Mouse (Mus musculus): ENCODE measurements around the gene Ak5. TPM values are rescaled to one million over a fixed set of nuclear protein-coding genes. Genes with fewer than 3 reads are reported as not detected.
A peak's percentile ranks its signal among the peaks of the same experiment; 100 is the strongest.
"Not testable (repeated sequence)": the region's sequence is repeated elsewhere in the genome, so short reads cannot be mapped to it uniquely, and the experiment has no call there.

Ak5 gene
- 100 to 1,000 TPM; 109 to 125 TPM for total RNA-seq (2021)
- long read RNA-seq, experiment 1, transcript Ak5-201 (14 exons, 3,323 nt) = major isoform, 164 of 200 reads
- long read RNA-seq, experiment 1, partial matches to known transcripts = 15 of 200 reads
- long read RNA-seq, experiment 1, other reads (novel, unspliced or antisense) = 21 of 200 reads
- long read RNA-seq, experiment 2, transcript Ak5-201 (14 exons, 3,323 nt) = major isoform, 143 of 180 reads
- long read RNA-seq, experiment 2, partial matches to known transcripts = 16 of 180 reads
- long read RNA-seq, experiment 2, other reads (novel, unspliced or antisense) = 21 of 180 reads

DNA sequence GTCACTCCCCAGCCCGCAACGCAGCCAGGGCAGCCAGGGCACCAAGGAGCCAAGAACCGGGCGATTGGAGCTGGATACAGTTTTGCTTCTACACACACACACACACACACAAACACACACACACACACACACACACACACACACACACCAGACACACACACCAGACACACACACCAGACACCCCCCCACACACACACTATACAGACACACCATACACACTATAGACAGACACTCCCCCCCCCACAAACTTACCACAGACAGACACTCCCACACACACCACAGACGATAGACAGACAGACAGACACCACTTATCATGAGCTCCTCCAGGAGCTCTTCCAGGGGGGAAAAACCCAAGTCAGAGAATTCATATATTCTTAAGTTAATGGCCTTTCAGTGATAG is at the start of gene Ak5:
Gene Ak5 (minus strand): TSS at position 122 of the 400 bp plus-strand sequence.
- no peak for DNase-seq (ENCODE audit: low spot score in 2 of 2)
- intact Hi-C loops (cut with DNase I) = loop anchor here (5.0 kb wide), 2 partner anchors 44 to 61 kb away; partner anchors contain the start of gene Pigk

DNA sequence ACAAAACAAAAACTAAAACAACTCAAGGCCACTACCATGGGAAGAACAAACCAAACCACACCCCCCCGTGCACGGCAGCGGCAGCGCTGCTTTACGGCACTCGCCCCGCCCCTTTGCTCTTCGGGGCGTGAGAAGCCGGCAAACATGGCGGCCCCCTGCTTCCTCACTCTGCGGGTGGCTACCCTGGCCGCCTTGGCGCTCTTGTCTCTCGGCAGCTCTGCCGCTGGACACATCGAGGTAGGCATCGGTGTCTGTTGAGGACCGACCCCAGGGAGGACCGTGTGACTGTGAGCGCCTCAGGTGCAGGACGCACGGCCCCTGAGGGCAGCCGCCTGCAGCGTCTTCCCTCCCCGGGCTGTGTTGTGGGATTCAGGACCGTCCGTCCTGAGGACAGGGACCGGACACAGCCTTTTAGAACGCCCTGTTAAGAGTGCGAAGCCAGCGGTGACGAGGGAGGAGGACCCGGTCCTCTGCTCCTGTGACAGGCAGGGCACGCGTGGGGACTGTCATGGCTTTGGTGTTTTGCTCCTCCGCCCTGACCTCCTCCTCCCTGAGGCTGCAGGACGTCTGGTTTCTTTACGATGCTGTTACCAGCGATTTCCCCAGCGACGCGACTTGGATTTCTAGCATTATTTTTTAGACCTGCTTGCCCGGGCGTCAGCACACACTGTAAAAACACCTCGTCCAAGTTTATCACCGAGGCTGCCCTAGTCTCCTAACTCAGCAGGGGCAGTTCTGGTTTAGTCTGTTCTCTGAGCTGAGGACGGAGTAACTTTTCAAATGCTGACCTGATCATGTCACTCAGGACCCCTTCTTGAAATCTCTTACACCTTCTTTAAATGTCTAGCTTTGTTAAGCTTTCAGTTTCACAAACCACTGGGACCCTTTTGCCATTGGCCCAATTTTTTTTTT is 46.1 kb upstream of the Ak5 start, which contains the start of gene Pigk:
Gene Pigk (plus strand): TSS at position 110 of the 912 bp plus-strand sequence.
- DNase-seq (ENCODE audit: low spot score in 2 of 2) = peak; percentile 87 to 88
- intact Hi-C loops (cut with DNase I) = loop anchor here (5.0 kb wide), 1 partner anchor 47 kb away; the partner anchor contains the start of gene Ak5

DNA sequence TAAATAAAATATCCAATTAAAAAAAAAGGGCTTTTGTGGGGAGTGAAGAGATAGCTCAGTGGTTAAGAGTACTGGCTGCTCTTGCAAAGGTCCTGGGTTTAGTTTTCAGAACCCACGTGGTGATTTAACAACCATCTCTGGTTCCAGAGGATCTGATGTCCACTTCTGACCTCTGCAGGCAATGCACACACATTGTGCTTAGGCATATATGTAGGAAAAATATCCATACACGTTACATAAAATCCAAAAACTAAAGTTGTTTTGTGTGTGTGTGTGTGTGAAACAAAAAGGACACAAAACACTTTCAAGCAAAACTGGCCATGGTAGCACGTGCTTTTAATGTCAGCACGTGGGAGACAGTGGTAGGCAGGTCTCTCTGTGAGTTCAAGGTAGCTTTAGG is 44.8 kb upstream of the Ak5 start:
- intact Hi-C loops (cut with DNase I) = loop anchor here (5.0 kb wide), 1 partner anchor 46 kb away; the partner anchor contains the start of gene Ak5
- DNase-seq (ENCODE audit: low spot score in 2 of 2) = no peak

DNA sequence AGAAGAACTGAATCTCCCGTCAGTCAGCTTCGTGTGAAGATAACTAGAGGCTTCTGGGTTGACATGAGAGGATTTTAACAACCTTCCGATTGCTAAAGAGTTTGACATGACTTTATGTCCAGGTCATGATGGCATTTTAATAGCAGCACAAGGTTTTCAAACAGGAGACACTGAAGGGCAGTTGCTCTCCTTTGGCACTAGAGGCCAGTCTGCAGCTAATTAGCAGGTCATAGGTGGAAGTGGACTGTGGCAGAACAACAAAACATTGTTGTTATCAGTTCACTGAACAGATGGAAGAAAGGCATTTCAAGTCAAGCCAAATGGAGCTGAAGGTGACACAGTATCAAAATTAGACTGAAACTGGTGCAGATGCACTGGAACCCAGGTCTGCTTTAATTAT is 41.8 kb upstream of the Ak5 start:
- intact Hi-C loops (cut with DNase I) = loop anchor here (5.0 kb wide), 1 partner anchor 43 kb away; the partner anchor contains the start of gene Ak5
- no peak for DNase-seq (ENCODE audit: low spot score in 2 of 2)

DNA sequence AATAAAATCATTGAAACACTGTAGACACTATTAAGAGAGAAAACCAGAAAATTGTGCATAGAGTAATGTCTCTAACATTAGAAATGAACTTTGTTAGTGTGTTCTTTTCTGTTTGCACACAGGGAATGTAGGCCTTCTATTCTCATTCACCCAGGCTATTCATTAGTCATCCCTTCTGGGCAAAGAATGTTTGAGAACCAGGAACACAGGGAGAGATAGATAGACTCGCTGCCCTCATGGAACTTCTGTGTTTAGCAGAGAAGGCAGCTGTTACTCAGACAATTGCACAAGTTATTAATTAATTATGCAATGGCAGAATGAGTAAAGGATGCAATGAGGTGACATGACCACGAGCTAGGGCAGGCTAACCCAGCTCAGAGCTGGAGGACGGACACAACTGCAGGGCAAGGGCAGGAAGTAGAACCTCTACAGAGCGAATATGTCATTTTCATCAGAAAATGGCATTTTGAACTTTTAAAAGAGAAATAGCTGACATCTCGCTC is 39.2 kb upstream of the Ak5 start:
- no peak for DNase-seq (ENCODE audit: low spot score in 2 of 2)
- intact Hi-C loops (cut with DNase I) = no loop called here

DNA sequence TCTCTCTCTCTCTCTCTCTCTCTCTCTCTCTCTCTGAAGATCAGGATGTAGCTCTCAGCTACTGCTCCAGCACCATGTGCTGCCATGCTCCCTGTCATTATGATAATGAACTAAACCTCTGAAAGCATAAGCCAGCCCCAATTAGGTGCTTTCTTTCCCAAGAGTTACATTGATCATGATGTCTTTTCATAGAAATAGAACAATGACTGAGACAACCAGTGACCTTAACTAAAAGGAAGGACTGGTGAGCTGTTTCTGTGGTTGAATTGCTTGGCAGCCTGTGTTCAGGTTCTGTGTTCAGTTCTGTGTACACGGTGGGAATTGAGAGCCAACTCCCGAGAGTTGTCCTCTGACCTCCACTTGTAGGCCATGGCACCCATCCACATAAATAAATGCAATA is 38.7 kb upstream of the Ak5 start:
- intact Hi-C loops (cut with DNase I) = no loop called here
- no peak for DNase-seq (ENCODE audit: low spot score in 2 of 2)

DNA sequence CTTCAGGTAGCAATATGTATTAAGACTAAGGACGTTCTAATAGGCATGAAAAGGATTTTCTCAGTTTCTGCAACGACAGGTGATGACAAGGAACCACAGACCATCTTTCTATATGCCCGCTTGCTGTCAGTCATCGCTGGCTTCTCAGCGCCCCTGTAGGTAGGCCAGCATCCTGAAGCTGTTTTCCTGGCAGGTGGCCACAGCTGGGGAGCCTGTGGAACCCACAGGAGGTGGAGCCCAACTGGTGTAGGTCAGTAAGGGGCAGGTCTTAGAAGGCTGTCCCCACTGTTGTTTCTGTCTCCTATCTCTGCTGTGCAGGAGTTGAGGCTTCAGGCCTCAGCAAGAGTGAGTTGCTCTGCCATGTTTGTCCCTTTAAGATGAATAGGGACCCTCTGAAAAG is 37.7 kb upstream of the Ak5 start:
- intact Hi-C loops (cut with DNase I) = no loop called here
- no peak for DNase-seq (ENCODE audit: low spot score in 2 of 2)

DNA sequence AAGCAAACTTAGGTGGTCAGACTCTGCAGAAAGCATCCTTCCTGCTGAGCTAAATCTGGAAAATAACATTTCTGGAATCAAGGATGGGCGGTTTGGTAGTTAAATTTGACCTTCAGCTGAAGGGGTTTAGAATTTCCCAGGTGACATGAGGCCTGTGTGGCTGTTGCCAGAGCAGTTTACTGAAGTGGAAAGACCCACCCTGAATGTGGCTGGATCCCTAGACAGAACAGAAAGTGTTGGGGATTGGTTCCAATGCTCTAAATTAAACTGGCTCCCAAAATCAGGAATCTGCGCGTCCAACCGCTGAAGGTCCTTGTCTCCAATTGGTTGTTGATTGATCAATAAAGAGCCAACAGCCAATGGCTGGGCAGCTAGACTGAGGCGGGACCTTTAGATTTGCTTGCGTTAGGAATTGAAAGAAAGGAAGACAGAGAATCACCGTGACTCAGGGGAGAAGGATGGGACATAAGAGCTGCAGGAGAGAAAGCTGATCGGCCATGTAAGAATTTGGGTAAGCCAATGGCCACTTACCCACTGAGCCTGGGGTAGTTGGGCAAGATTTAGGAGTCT is 34.2 kb upstream of the Ak5 start:
- intact Hi-C loops (cut with DNase I) = no loop called here
- DNase-seq (ENCODE audit: low spot score in 2 of 2) = no peak

DNA sequence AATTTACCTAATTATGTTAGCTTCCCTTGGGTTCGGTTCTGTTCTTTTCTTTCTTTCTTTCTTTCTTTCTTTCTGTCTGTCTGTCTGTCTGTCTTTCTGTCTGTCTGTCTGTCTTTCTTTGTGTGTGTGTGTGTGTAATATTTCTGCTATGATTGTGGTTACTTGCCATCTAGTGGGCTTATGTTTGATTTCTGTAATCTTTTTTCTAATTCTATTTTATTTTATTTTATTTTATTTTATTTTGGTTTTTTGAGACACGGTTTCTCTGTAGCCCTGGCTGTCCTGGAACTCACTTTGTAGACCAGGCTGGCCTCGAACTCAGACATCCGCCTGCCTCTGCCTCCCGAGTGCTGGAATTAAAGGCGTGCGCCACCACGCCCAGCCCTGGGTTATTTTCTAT is 33.4 kb upstream of the Ak5 start:
- intact Hi-C loops (cut with DNase I); DNase-seq (ENCODE audit: low spot score in 2 of 2): not testable (repeated sequence)

DNA sequence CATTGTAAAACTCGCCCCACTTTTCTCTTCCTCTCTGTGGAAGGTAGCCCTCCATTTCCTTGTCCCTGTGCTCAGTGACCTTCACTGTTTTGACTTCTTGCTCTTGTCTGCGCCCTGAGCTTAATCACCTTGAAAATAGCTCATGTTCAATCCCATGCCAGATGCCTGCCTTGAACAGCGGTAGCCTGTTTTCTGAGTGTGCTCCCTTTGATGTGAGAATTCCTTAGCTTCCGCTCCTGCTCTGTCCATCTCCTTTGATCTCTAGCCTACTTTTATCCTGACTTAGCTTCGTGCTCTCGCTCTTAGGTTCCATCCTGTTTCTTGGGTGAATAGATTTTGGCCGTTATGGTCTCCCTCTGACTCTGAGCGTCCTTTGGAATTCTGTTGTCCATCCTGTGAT is 31.1 kb upstream of the Ak5 start:
- no peak for DNase-seq (ENCODE audit: low spot score in 2 of 2)
- intact Hi-C loops (cut with DNase I) = no loop called here

DNA sequence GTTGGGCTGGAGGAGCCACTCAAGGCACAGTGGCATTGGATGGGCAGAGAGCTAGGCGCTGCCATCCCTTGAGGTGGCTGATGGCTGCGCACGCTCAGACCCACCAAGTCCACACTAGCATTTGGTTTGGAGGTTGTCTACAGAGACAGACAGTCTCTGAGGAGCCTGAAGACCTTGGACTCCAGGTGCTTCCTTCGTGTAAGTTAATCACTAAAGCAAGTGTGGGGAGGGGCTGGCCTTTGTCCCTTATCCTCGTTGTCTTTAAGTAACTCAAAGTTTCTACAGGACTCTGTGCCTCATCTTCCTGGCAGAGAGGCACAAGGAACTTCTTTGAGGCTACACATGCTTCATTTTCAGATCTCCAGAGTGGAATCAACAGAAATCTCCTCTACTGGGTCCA is 29.9 kb upstream of the Ak5 start:
- DNase-seq (ENCODE audit: low spot score in 2 of 2) = no peak
- intact Hi-C loops (cut with DNase I) = no loop called here

DNA sequence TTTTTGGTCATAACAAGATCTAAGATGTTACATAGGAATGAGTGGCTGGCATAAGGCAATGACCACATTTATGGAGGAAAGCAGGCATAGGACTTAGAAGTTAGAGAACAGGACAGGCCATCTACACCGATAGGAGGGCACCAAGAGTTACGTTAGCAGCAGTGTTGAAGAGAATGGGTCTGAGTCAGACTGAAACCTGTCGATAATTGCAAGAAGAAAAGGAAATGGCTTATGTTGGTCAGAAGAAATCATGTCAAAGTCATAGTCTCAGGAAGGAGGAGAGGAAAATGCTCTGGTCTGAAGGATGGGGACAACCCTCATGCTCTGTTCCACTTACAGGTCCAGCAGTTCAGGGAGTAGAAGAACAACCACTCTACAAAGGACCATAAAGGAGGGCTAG is 26.8 kb upstream of the Ak5 start:
- intact Hi-C loops (cut with DNase I) = no loop called here
- DNase-seq (ENCODE audit: low spot score in 2 of 2) = no peak

DNA sequence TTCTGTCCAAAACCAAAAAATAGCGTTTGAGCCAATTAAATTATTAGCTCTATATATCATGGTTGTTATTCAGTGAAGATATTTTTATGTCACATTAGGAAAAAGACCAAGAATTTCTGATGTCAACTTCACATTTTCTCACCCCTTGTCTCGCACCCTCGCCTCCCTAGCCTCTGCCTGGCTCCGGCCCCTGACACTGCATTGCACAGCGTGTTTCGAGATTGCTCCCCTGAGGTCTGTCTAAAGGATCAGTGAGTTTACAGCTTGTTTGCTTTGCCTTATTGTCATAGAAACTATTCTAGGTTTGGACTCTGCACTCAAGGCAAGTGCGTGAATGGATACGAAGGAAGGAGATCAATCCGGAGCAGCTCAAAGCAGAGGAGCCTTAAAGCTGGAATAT is 20.9 kb upstream of the Ak5 start:
- DNase-seq (ENCODE audit: low spot score in 2 of 2) = no peak
- intact Hi-C loops (cut with DNase I) = no loop called here

DNA sequence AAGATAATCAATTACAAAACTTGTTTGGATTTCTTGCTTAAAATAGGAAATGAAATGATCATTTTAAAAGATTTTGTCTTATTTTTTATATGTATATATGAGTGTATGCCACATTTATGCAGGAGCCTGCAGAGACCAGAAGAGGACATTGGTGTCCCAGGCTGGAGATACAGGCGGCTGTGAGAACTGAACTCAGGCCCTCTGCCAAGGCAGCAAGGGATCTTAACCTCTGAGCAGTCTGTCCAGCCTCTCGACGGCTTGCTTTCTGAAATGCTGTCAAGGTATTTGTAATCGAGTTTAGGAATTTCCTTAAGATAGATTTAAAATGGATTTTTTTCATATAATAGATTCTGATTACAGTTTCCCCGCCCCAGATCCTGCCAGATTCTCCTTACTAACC is 20.4 kb upstream of the Ak5 start:
- intact Hi-C loops (cut with DNase I) = no loop called here
- DNase-seq (ENCODE audit: low spot score in 2 of 2) = no peak

DNA sequence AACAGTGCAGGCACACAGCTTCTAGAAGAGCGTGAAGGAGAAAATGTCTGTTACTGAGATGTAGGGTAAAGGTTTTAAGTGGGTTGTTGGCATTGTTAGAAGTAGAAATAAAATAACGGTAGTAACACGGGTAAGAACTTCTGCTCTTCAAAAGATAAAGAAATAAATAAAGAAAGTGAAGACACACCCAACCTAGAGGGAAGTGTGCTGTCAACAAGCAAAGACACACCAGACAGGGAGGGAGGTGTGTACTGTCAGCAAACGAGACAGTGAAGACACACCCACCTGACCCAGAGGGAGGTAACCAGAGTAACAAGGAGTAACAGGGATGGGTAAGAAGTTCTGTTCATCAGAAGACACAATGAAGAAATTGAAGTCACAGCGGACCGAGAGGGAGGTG is 6.5 kb upstream of the Ak5 start:
- intact Hi-C loops (cut with DNase I) = no loop called here
- no peak for DNase-seq (ENCODE audit: low spot score in 2 of 2)

DNA sequence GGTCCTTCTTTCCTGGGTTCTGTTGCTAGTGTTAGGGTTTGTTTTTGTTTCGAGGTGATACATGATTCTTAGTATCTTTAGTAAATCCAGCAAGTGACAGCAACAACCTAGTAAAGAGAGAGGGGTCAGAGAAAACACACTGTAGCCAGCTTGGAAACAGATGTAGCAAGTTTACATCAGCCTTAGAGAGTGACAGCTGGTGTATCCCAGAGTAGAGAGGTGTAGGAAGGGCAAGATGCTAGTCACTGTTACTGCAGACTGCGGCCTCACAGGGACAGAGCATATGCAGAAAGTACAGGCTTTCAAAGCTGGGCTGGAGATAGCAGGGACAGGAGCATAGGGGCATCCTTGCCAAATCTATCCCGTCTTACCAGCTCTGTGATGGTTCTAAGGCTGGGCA is 1.6 kb upstream of the Ak5 start:
- intact Hi-C loops (cut with DNase I) = loop anchor here (5.0 kb wide), 2 partner anchors 43 to 62 kb away; partner anchors contain the start of gene Pigk

DNA sequence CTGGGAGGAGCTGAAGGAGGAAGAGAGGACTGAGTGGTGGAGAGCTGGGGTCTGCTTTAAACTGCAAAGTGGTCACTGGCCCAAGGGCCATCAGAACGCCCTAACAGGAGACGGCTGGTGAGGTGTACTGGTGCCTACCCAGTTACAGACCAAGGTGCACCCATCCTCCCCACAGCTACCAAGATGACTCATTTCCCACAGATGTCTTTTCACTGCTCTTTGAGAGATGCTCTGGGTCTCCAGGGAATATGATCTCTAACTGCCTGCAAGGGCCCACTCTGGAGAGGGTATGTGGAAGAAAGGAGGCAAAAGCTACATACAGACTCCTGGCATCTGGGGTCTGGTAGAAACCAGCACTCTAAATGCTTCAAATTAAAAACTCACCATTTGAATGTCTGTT is 633 bp upstream of the Ak5 start:
- DNase-seq (ENCODE audit: low spot score in 2 of 2) = peak in 1 of 2 experiments; percentile 13

More for the DNA sequence above, 1.6 kb upstream of the Ak5 start:
- DNase-seq (ENCODE audit: low spot score in 2 of 2) = no peak

DNA sequence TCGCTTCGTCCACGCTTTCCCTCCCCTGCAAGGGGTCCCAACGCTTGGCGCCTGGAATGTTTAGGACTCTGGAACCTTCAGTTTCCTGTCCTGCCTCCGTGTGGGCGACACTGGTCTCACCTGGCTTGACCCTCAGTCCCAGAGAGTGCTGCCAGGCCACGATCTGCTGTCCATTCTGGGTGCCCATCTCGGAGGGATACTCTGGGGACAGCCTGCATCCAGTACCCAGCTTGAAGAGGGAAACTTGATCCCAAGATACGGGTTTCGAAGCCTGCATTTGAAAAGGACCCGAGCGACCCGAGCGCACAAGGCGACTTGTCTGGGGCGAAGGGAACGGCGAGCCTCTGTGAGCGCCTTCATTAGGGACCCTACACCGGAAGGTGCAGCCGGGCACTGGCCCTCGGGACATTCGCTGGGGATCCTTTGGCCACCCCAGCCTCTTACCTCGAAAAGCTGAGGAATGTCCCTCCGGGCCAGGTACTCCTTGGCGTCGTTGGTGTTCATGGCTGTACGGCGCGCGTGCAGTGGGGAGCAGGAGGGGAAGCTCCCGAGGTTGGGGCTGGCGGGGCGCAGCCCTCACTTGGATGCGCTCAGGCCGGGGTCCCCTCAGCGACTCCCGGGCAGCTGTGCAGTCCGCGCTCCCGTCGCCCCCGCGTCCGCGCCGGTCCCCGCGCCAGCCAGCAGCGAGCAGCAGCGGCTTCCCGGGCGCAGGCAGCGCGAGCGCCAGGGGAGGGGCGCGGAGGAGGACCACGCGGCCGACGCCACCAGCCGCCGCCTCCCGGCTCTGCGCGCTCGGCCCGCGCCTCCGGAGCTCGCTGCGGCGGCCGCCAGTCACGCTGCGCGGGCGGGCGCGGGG is 576 bp downstream of the Ak5 start:
- intact Hi-C loops (cut with DNase I) = loop anchor here (5.0 kb wide), 2 partner anchors 45 to 60 kb away; partner anchors contain the start of gene Pigk
- peak; percentile 43 to 68 for DNase-seq (ENCODE audit: low spot score in 2 of 2)

More for the DNA sequence above, 633 bp upstream of the Ak5 start:
- intact Hi-C loops (cut with DNase I) = loop anchor here (5.0 kb wide), 2 partner anchors 44 to 61 kb away; partner anchors contain the start of gene Pigk

DNA sequence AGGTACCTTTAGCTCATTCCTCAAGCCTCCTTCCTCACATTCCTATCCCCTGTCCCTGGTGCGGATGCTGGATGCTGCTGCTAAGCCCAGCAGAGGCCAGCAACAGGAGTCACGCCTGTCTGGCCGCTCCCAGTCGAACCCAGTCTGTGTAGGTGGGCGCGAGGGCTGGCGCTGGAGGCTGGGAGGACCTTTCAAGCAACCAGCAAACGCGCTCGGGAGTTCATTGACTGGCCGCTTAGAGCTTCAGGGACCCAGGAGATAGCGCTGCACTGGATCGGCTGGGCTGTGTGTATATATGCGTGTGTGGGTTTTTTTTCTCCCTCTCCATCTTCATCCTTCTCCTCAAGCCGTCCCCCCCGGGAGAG is 1.2 kb downstream of the Ak5 start:
- DNase-seq (ENCODE audit: low spot score in 2 of 2) = peak; percentile 24 to 25
- intact Hi-C loops (cut with DNase I) = loop anchor here (5.0 kb wide), 2 partner anchors 45 to 60 kb away; partner anchors contain the start of gene Pigk

Measured in left cerebral cortex, postnatal 14 days (tissue).